Mouse (Mus musculus) kidney, embryonic 16.5 days (tissue): ENCODE measurements around the gene Acsm4. TPM values are rescaled to one million over a fixed set of nuclear protein-coding genes. Genes with fewer than 3 reads are reported as not detected.

Experiments
- ATAC-seq: fragments of 200-750 bp; cut with Nextera tagmentation; 2 replicates; pipeline ENCODE4 v1.8.0; 2017; ENCODE audit warnings: moderate TSS enrichment; ENCODE audit not compliant: low FRiP score, low TSS enrichment
- H3K27ac ChIP-seq: fragments of 300-500 bp; sonication (generic); 2 replicates; pipeline ENCODE4 v1.5.1; 2014; ENCODE audit warnings: low read length
- H3K27me3 ChIP-seq: fragments of 300-500 bp; sonication (generic); 2 replicates; pipeline ENCODE4 v1.6.1; 2014; ENCODE audit warnings: low read length, control low read depth, mixed read lengths; ENCODE audit not compliant: insufficient read depth
- H3K36me3 ChIP-seq: fragments of 300-500 bp; sonication (generic); 2 replicates; pipeline ENCODE4 v1.6.1; 2014; ENCODE audit warnings: low read length, control low read depth, mixed read lengths; ENCODE audit not compliant: insufficient read depth
- H3K4me1 ChIP-seq: fragments of 300-500 bp; sonication (generic); 2 replicates; pipeline ENCODE4 v1.6.1; 2014; ENCODE audit warnings: low read length, control low read depth, mixed read lengths; ENCODE audit not compliant: insufficient read depth
- H3K4me2 ChIP-seq: fragments of 300-500 bp; sonication (generic); replicated peaks from 2 replicates; pipeline ENCODE4 v1.6.1; 2014; ENCODE audit warnings: low read depth, low read length
- H3K4me3 ChIP-seq: fragments of 300-500 bp; sonication (generic); 2 replicates; pipeline ENCODE4 v1.5.1; 2014; ENCODE audit warnings: mild to moderate bottlenecking, low read length
- H3K9ac ChIP-seq: fragments of 300-500 bp; sonication (generic); replicated peaks from 2 replicates; pipeline ENCODE4 v1.6.1; 2014; ENCODE audit warnings: low read length
- H3K9me3 ChIP-seq: fragments of 300-500 bp; sonication (generic); 2 replicates; pipeline ENCODE4 v1.6.1; 2016; ENCODE audit warnings: low read length, control low read depth
- WGBS: fragments of 180-500 bp; shearing (Covaris S2); extraction: QIAGEN DNeasy Blood & Tissue Kit; methylation state at CpG from one replicate; pipeline ENCODE4 v1.1.7; 2014; 5-methylcytosine and 5-hydroxymethylcytosine counted together
- polyA plus RNA-seq: library from polyadenylated mRNA; unstranded; fragments of >200 nt; fragmentation: Nextera tagmentation; extraction: Ambion mirVana; gene quantifications from 2 replicates; pipeline ENCODE4 v1.2.1, GENCODE M21; 2015

Acsm4 gene
- polyA plus RNA-seq = not detected in 2 replicates

- no peaks in the 10 kb centered on the region for H3K36me3 ChIP-seq
- H3K4me3 ChIP-seq = no peak within 1 kb of the TSS
- no peaks in the 10 kb centered on the region for H3K4me1 ChIP-seq
- no peaks in the 10 kb centered on the region for H3K27me3 ChIP-seq
- H3K4me2 ChIP-seq = no peak within 1 kb of the TSS
- H3K27ac ChIP-seq = no peak within 1 kb of the TSS
- H3K9me3 ChIP-seq = no peaks in the 10 kb centered on the region
- 80% methylated on average over 5 of the region's 5 CpGs for WGBS
- H3K9ac ChIP-seq = no peak within 1 kb of the TSS
- no peak for ATAC-seq
Measured at GRCm38 (mm10) chr7:119689726-119690125, at the start of gene Acsm4. Acsm4 (plus strand) TSS chr7:119690026.

- peak; percentile 63 for ATAC-seq
- no peak overlapping the region for H3K4me2 ChIP-seq
- no peak overlapping the region for H3K9ac ChIP-seq
- H3K9me3 ChIP-seq = no peaks in the 10 kb centered on the region
- WGBS = 75% methylated on average over 5 of the region's 5 CpGs
- peak overlapping the region; percentile 22 for H3K4me3 ChIP-seq
- no peaks in the 10 kb centered on the region for H3K4me1 ChIP-seq
- no peaks in the 10 kb centered on the region for H3K27me3 ChIP-seq
- H3K27ac ChIP-seq = peak overlapping the region; percentile 36; the same call in 1 of the 2 replicates
- H3K36me3 ChIP-seq = no peaks in the 10 kb centered on the region
Measured at GRCm38 (mm10) chr7:119642307-119642706, 47.5 kb upstream of the Acsm4 start.

- H3K36me3 ChIP-seq = no peaks in the 10 kb centered on the region
- ATAC-seq = no peak
- H3K4me1 ChIP-seq = no peaks in the 10 kb centered on the region
- WGBS = 90% methylated on average over 3 of the region's 3 CpGs
- H3K27me3 ChIP-seq = no peaks in the 10 kb centered on the region
- no peaks in the 10 kb centered on the region for H3K9me3 ChIP-seq
- H3K9ac ChIP-seq = no peak overlapping the region
- H3K4me3 ChIP-seq = no peak overlapping the region
- H3K27ac ChIP-seq = no peak overlapping the region
- H3K4me2 ChIP-seq = no peak overlapping the region
Measured at GRCm38 (mm10) chr7:119667893-119668292, 21.9 kb upstream of the Acsm4 start.

GRCm38 (mm10) chr7:119670395-119670794 lies 19.4 kb upstream of the Acsm4 start:
- Histone ChIP-seq H3K36me3 (no peaks in the 10 kb centered on the region), H3K9ac (no peak overlapping the region), H3K9me3 (no peaks in the 10 kb centered on the region), H3K4me1 (no peaks in the 10 kb centered on the region), H3K27me3 (no peaks in the 10 kb centered on the region), H3K4me3 (no peak overlapping the region), H3K27ac (no peak overlapping the region), H3K4me2 (no peak overlapping the region)
- ATAC-seq = no peak
- 63% methylated on average over 5 of the region's 5 CpGs for WGBS

GRCm38 (mm10) chr7:119670925-119671324 lies 18.9 kb upstream of the Acsm4 start:
- no peaks in the 10 kb centered on the region for H3K9me3 ChIP-seq
- no peaks in the 10 kb centered on the region for H3K27me3 ChIP-seq
- no peak for ATAC-seq
- H3K36me3 ChIP-seq = no peaks in the 10 kb centered on the region
- no peaks in the 10 kb centered on the region for H3K4me1 ChIP-seq
- no peak overlapping the region for H3K27ac ChIP-seq
- no peak overlapping the region for H3K4me2 ChIP-seq
- WGBS = 46% methylated on average over 6 of the region's 6 CpGs
- H3K4me3 ChIP-seq = no peak overlapping the region
- H3K9ac ChIP-seq = no peak overlapping the region

GRCm38 (mm10) chr7:119673465-119673864 lies 16.4 kb upstream of the Acsm4 start:
- 16% methylated on average over 6 of the region's 6 CpGs for WGBS
- H3K4me1 ChIP-seq = no peaks in the 10 kb centered on the region
- H3K9ac ChIP-seq = no peak overlapping the region
- no peak overlapping the region for H3K4me3 ChIP-seq
- H3K9me3 ChIP-seq = no peaks in the 10 kb centered on the region
- ATAC-seq = peak; percentile 74; the same call in 1 of the 2 replicates
- H3K27me3 ChIP-seq = no peaks in the 10 kb centered on the region
- H3K4me2 ChIP-seq = no peak overlapping the region
- no peaks in the 10 kb centered on the region for H3K36me3 ChIP-seq
- no peak overlapping the region for H3K27ac ChIP-seq

- H3K9me3 ChIP-seq = no peaks in the 10 kb centered on the region
- H3K27me3 ChIP-seq = no peaks in the 10 kb centered on the region
- no peak overlapping the region for H3K4me2 ChIP-seq
- no peaks in the 10 kb centered on the region for H3K36me3 ChIP-seq
- H3K27ac ChIP-seq = no peak overlapping the region
- no peak for ATAC-seq
- WGBS = 65% methylated on average over 8 of the region's 8 CpGs
- H3K4me3 ChIP-seq = no peak overlapping the region
- no peaks in the 10 kb centered on the region for H3K4me1 ChIP-seq
- no peak overlapping the region for H3K9ac ChIP-seq
Measured at GRCm38 (mm10) chr7:119680107-119680506, 9.7 kb upstream of the Acsm4 start.

GRCm38 (mm10) chr7:119682699-119683098 lies 7.1 kb upstream of the Acsm4 start:
- H3K4me2 ChIP-seq = no peak overlapping the region
- H3K27ac ChIP-seq = no peak overlapping the region
- H3K9ac ChIP-seq = no peak overlapping the region
- WGBS = 58% methylated on average over 4 of the region's 4 CpGs
- no peaks in the 10 kb centered on the region for H3K4me1 ChIP-seq
- H3K36me3 ChIP-seq = no peaks in the 10 kb centered on the region
- H3K4me3 ChIP-seq = no peak overlapping the region
- ATAC-seq = no peak
- no peaks in the 10 kb centered on the region for H3K27me3 ChIP-seq
- H3K9me3 ChIP-seq = no peaks in the 10 kb centered on the region

GRCm38 (mm10) chr7:119692302-119692701 lies 2.5 kb downstream of the Acsm4 start:
- Histone ChIP-seq H3K36me3 (no peaks in the 10 kb centered on the region), H3K27me3 (no peaks in the 10 kb centered on the region), H3K4me2 (no peak overlapping the region), H3K9me3 (no peaks in the 10 kb centered on the region), H3K27ac (no peak overlapping the region), H3K9ac (no peak overlapping the region), H3K4me1 (no peaks in the 10 kb centered on the region), H3K4me3 (no peak overlapping the region)
- no peak for ATAC-seq
- 80% methylated on average over 4 of the region's 4 CpGs for WGBS

- WGBS = 83% methylated on average over 1 of the region's 1 CpGs
- Histone ChIP-seq H3K27me3 (no peaks in the 10 kb centered on the region), H3K9ac (no peak overlapping the region), H3K9me3 (no peaks in the 10 kb centered on the region), H3K27ac (no peak overlapping the region), H3K4me1 (no peaks in the 10 kb centered on the region), H3K36me3 (no peaks in the 10 kb centered on the region), H3K4me2 (no peak overlapping the region), H3K4me3 (no peak overlapping the region)
- ATAC-seq = no peak
Measured at GRCm38 (mm10) chr7:119694926-119695325, 5.1 kb downstream of the Acsm4 start.
